Mouse (Mus musculus): ENCODE measurements around the gene Rwdd2b.

The Rwdd2b gene

DNA sequence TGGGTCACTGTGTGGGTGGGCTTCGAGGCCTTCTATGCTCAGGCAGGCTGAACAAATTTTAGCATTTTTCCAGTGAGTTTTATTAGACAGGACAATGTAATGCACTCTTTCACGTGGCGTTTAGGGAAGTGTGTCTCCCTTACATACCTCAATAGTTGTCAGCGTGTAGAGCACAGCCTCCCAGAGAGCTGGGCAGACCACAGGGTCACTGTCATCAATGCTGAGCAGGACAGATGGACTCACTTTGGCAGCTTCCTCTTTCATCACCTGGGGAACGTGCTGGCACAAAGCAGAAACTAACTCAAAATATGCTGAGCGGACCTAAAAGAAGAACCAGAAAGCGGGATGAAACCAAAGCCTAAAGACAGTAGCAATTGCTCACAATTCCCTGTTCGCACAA lies 19.7 kb downstream of the Rwdd2b start:
- no peak for DNase-seq (ENCODE audit: low spot score in 2 of 2)

DNA sequence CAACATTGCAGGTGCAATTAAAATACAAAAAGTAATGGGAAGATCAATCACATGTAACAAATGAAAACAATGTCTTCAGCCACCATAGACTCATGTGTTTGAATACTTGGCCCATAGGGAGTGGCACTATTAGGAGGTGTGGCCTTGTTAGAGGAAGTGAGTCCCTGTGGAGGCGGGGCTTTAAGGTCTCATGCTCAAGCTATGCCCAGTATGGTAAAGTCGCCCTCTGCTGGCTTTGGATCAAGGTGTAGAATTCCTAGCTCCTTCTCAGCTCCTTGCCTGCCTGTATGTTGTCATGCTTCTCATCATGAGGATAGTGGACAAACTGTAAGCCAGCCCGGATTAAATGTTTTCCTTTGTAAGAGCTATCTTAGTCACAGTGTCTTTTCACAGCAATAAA lies 35.4 kb downstream of the Rwdd2b start:
- no peak for DNase-seq (ENCODE audit: low spot score in 2 of 2)

DNA sequence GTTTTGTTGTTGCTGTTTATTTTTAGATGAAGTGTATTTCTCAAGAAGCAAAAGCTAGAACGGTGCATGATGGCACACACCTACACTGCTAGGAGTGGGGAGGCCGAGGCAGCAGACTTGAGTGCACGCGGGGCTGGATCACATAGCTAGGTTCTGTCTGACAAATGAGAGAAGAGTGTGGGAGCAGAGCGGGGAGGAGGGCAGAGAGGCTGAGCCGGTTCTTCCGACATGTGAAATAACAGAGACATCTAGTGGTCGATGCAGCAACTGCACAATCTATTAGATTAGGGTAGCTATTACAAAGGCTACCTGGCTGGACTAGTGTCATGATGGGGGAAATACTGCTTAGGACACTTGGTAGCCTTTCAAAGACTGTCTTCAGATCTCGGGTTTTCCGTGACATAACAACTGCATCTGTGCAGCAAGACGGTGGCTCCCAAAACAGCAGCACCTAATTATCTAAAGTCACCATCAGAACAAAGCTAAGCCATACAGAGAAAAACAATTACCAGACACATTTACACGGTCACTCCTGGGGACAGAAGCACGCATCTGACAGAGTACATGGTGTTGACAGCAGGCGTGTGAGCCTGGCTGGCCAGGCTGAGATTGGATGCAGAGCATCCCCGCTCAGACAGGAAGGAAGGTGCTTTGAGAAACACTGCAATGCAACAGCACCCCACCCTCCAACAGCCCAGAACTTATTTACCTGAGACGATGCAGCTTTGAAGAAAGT lies 46.4 kb downstream of the Rwdd2b start:
- peak; percentile 56 to 75 for DNase-seq (ENCODE audit: low spot score in 2 of 2)

DNA sequence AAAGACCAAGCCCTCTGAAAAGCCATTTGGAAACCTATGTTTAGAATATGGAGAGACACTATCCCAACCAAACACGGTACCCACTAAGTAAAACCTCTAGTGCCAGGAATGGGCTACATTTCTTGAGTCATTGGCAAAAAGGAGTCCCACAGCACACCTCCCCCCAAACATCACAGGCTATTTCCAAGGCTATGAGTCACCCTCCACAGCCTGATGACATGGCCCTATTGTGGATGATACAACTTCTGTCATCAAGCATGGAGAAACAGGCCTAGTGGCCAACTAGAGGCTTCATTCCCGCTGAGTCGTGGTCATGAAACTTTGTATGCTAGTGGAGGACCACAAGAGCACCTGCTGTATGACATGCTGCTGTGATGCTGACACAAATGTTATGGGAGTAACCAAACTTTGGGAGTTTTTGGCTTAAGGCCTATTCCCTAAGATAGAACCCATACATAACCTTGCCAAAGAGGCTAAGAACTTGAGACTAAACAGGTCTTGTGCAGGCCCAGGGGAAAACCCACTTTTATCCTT lies 52.9 kb downstream of the Rwdd2b start:
- no peak for DNase-seq (ENCODE audit: low spot score in 2 of 2)

DNA sequence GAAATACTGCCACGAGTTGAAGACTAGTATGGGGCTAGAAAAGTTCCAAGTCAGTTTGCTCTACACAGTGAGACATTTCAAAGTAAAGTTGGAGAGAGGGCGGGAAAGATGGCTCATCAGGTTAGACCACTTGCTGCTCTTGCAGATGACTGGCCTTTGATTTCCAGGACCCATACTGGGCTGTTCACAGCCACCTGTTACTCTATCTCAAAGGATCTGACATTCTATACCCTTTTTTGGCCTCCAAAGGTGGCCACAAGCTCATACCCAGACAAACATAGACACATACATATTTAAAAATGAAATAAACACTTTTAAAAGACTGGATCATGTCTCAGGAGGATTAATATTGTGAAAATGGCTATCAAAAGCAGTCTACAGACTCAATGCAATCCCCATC lies 56.0 kb downstream of the Rwdd2b start:
- DNase-seq (ENCODE audit: low spot score in 2 of 2): no peak
